ENCODE assay signal across 24 mouse cellular contexts in the genomic region with DNA sequence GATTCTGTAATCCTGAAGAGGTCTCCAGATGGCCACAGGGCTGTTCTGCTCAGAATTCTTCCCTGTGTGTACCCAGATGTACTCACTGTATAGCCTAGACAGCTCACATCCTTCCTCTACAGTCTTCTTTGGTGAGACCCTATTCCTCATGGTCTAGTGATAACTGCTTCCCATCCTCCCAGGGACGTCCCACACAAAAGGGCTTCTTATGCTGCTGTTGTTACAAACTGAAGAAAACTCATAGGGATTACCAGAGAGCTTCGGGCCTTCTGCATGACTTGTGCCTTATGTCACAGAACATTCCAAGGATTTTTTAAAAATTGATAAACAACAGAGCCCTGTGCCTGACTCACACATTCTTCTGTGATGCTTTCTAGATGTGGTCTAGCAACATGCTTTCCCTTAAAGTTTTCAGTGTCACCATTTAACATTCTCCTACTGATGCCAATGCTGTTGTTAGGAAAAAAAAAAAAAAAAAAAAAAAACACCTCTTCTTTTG.
A peak's percentile ranks its signal among the peaks of the same experiment; 100 is the strongest.
DNase-seq lines count a peak whose midpoint lies in the region; ATAC-seq and TF ChIP-seq lines count a peak whose summit lies in the region.
"Had no signal": no experiment of that assay in that cellular context is flagged by ENCODE, and none has a peak within 500 bp of the region (broad histone marks: within the 10 kb centered on the region; RNA-seq: fewer than 3 reads in every experiment).

No protein-coding gene starts in this region.

- in situ Hi-C loops in Patski (cut with MboI; ENCODE audit: low pct_unique_long_range_greater_than_20kb) = no loop called here

- no peaks in the 10 kb centered on the region for H3K36me3 ChIP-seq in intestine, embryonic 15.5 days
- H3K36me3 ChIP-seq in intestine, postnatal 0 days (ENCODE audit: control insufficient read depth, insufficient read depth) = no peaks in the 10 kb centered on the region
- H3K36me3 ChIP-seq in forebrain, embryonic 16.5 days (ENCODE audit: control insufficient read depth, insufficient read depth) = no peaks in the 10 kb centered on the region
- H3K36me3 ChIP-seq: heart, embryonic 10.5 days; heart, embryonic 13.5 days; hindbrain, embryonic 10.5 days; hindbrain, embryonic 13.5 days had no signal

- no peak overlapping the region for H3K9ac ChIP-seq in intestine, embryonic 15.5 days
- H3K9ac ChIP-seq in intestine, postnatal 0 days (ENCODE audit: low read depth, low read length) = no peak overlapping the region
- H3K9ac ChIP-seq in forebrain, embryonic 16.5 days (replicated peaks; ENCODE audit: low read depth, low read length) = no peak overlapping the region
- H3K9ac ChIP-seq: heart, embryonic 13.5 days; hindbrain, embryonic 13.5 days had no signal

- H3K9me3 ChIP-seq in intestine, embryonic 15.5 days = no peaks in the 10 kb centered on the region
- H3K9me3 ChIP-seq in intestine, postnatal 0 days (ENCODE audit: control insufficient read depth) = no peaks in the 10 kb centered on the region
- no peaks in the 10 kb centered on the region for H3K9me3 ChIP-seq in forebrain, embryonic 16.5 days (ENCODE audit: control insufficient read depth, low read length)
- H3K9me3 ChIP-seq: heart, embryonic 10.5 days; heart, embryonic 13.5 days; hindbrain, embryonic 10.5 days; hindbrain, embryonic 13.5 days had no signal

- POLR2A ChIA-PET in Patski (lab: Charles Lee) = no interaction called here

- peak; percentile 23; the same call in 1 of the 2 replicates for ATAC-seq in intestine, embryonic 15.5 days
- ATAC-seq in intestine, postnatal 0 days = no peak
- peak; percentile 97 for ATAC-seq in Patski
- ATAC-seq in forebrain, embryonic 16.5 days = no peak
- ATAC-seq: activated CD4-positive, CD25-positive, alpha-beta regulatory T cell, adult 4 months; forebrain, embryonic 14.5 days; hindbrain, embryonic 16.5 days had no signal

- H3K4me2 ChIP-seq in intestine, embryonic 15.5 days (replicated peaks) = no peak overlapping the region
- H3K4me2 ChIP-seq in intestine, postnatal 0 days (replicated peaks; ENCODE audit: low read depth) = no peak overlapping the region
- H3K4me2 ChIP-seq in forebrain, embryonic 16.5 days (ENCODE audit: low read length) = no peak overlapping the region
- H3K4me2 ChIP-seq: heart, embryonic 13.5 days; hindbrain, embryonic 13.5 days had no signal

- CTCF ChIA-PET in Patski (lab: Charles Lee) = no interaction called here

- H3K4me3 ChIP-seq in intestine, embryonic 15.5 days (replicated peaks) = no peak overlapping the region
- H3K4me3 ChIP-seq in intestine, postnatal 0 days (ENCODE audit: low read depth, low read length) = no peak overlapping the region
- H3K4me3 ChIP-seq in cerebellum, adult 2 months (replicated peaks; ENCODE audit: insufficient read depth, low read depth, low read length) = no peak overlapping the region
- H3K4me3 ChIP-seq in forebrain, embryonic 16.5 days (replicated peaks; ENCODE audit: low read length) = no peak overlapping the region
- H3K4me3 ChIP-seq: heart, adult 2 months; heart, embryonic 10.5 days; heart, embryonic 13.5 days; hindbrain, embryonic 10.5 days; hindbrain, embryonic 13.5 days had no signal

- DNase-seq in 3T3-L1 (ENCODE audit: low read depth, low spot score) (peak; percentile 80), Patski (ENCODE audit: low read depth, low spot score) (peak; percentile 28)
- peak; percentile 2 for DNase-seq in yolk sac, embryonic 10.5 days (ENCODE audit: low spot score)
- no peak for DNase-seq in cerebellum, adult 2 months
- DNase-seq: adrenal gland, adult 8-10 months; adrenal gland, postnatal 25 days; cerebellum, adult 11-12 months; cerebellum, adult 9-11 months; cerebellum, postnatal 36 days; gastrocnemius, postnatal 25 days; heart, adult 2 months; heart, postnatal 36 days; kidney, adult 11 months; kidney, adult 8-10 months had no signal

- H3K27ac ChIP-seq in intestine, embryonic 15.5 days = no peak overlapping the region
- H3K27ac ChIP-seq in intestine, postnatal 0 days (ENCODE audit: low read depth, low read length) = no peak overlapping the region
- H3K27ac ChIP-seq in cerebellum, adult 2 months (ENCODE audit: insufficient read depth, low read length) = no peak overlapping the region
- H3K27ac ChIP-seq in forebrain, embryonic 16.5 days (ENCODE audit: low read length) = no peak overlapping the region
- H3K27ac ChIP-seq: heart, adult 2 months; heart, embryonic 10.5 days; heart, embryonic 13.5 days; hindbrain, embryonic 10.5 days; hindbrain, embryonic 13.5 days had no signal

- no peak for TF ChIP-seq CTCF in intestine, postnatal 0 days (IDR thresholded peaks at IDR 0.05; ENCODE audit: low read depth)
- TF ChIP-seq CTCF in Patski (IDR thresholded peaks at IDR 0.05) = no peak
- TF ChIP-seq CTCF in cerebellum, adult 2 months (IDR thresholded peaks at IDR 0.05; ENCODE audit: borderline replicate concordance, insufficient read depth, low read depth, low read length) = no peak

- no peak for TF ChIP-seq POLR2A in cerebellum, adult 2 months (IDR thresholded peaks at IDR 0.05; ENCODE audit: borderline replicate concordance, insufficient read depth, low read length)

- H3K4me1 ChIP-seq in intestine, embryonic 15.5 days (replicated peaks) = no peaks in the 10 kb centered on the region
- no peaks in the 10 kb centered on the region for H3K4me1 ChIP-seq in intestine, postnatal 0 days (replicated peaks; ENCODE audit: control insufficient read depth, insufficient read depth, low read length)
- H3K4me1 ChIP-seq in cerebellum, adult 2 months (ENCODE audit: control insufficient read depth, insufficient read depth, low read length) = no peaks in the 10 kb centered on the region
- no peaks in the 10 kb centered on the region for H3K4me1 ChIP-seq in forebrain, embryonic 16.5 days (replicated peaks; ENCODE audit: control insufficient read depth, insufficient read depth, low read length)
- H3K4me1 ChIP-seq: heart, embryonic 10.5 days; hindbrain, embryonic 13.5 days had no signal

- WGBS in intestine, embryonic 15.5 days = 26% methylated on average over 2 of the region's 2 CpGs
- 35% methylated on average over 2 of the region's 2 CpGs for WGBS in intestine, postnatal 0 days
- WGBS in cerebellum, adult 2 months = 55% methylated on average over 2 of the region's 2 CpGs
- WGBS in forebrain, embryonic 16.5 days = 57% methylated on average over 2 of the region's 2 CpGs

- no peaks in the 10 kb centered on the region for H3K27me3 ChIP-seq in intestine, embryonic 15.5 days (replicated peaks)
- H3K27me3 ChIP-seq in intestine, postnatal 0 days (replicated peaks; ENCODE audit: control insufficient read depth, insufficient read depth, low read length) = no peaks in the 10 kb centered on the region
- no peaks in the 10 kb centered on the region for H3K27me3 ChIP-seq in Patski
- H3K27me3 ChIP-seq in cerebellum, adult 2 months (ENCODE audit: control insufficient read depth, insufficient read depth, low read length) = no peaks in the 10 kb centered on the region
- H3K27me3 ChIP-seq in forebrain, embryonic 16.5 days (replicated peaks; ENCODE audit: control insufficient read depth, insufficient read depth, low read length) = no peaks in the 10 kb centered on the region
- H3K27me3 ChIP-seq: heart, embryonic 13.5 days had no signal

Comparison
In these comparisons a context has a peak if more than half of its experiments do, and no peak if none do; other contexts are left out.
1. ATAC-seq: peak in intestine, embryonic 15.5 days (single experiment) and Patski (single experiment); none in intestine, postnatal 0 days (single experiment) and forebrain, embryonic 16.5 days (single experiment).
2. DNase-seq: peak in 3T3-L1 (single experiment), Patski (single experiment) and yolk sac, embryonic 10.5 days (single experiment); none in cerebellum, adult 2 months (0 of 2).